Mouse (Mus musculus): Measurements from ENCODE around the gene Ipmk. TPM values are rescaled to one million over a fixed set of nuclear protein-coding genes. Genes with fewer than 3 reads are reported as not detected.
A peak's percentile ranks its signal among the peaks of the same experiment; 100 is the strongest.

Ipmk gene
- polyA plus RNA-seq, 1 experiment, result 12.0 TPM

- no peak for DNase-seq (ENCODE audit: low spot score)
Observed at GRCm38 (mm10) chr10:71340195-71340594, 7.4 kb upstream of the Ipmk start.

GRCm38 (mm10) chr10:71341290-71341689, 6.3 kb upstream of the Ipmk start:
- DNase-seq (ENCODE audit: low spot score), result no peak

GRCm38 (mm10) chr10:71342030-71342805, 5.3 kb upstream of the Ipmk start:
- no peak for DNase-seq (ENCODE audit: low spot score)

DNA sequence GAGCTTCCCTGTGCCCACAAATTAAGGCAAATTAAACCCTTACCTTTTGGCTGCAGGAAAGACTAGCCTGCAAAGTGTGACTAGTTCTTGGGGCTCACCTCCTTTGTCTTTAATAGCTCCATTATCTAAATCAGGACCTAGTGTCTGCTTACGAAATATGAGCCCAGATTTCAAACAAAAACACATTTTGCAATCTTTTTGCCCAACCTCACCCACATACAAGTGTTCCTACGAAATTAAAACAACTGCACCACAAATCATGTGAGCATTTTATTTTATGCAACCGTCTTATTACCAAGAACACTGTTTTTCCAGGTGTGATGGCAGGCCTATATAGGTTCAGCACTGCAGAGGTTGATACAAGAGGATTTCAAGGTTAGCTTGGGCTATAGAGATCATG, 4.4 kb upstream of the Ipmk start:
- DNase-seq (ENCODE audit: low spot score), result no peak

- DNase-seq (ENCODE audit: low spot score), result no peak
Observed at GRCm38 (mm10) chr10:71343567-71344265, 3.8 kb upstream of the Ipmk start.

- DNase-seq (ENCODE audit: low spot score), result peak; percentile 92
Observed at GRCm38 (mm10) chr10:71344579-71345143, 2.9 kb upstream of the Ipmk start, which contains the start of gene Cisd1. Gene Cisd1 (minus strand): TSS chr10:71344954.

- no peak for DNase-seq (ENCODE audit: low spot score)
Observed at GRCm38 (mm10) chr10:71346106-71346505, 1.5 kb upstream of the Ipmk start.

- DNase-seq (ENCODE audit: low spot score), result no peak
Observed at GRCm38 (mm10) chr10:71346722-71347508, 648 bp upstream of the Ipmk start.

DNA sequence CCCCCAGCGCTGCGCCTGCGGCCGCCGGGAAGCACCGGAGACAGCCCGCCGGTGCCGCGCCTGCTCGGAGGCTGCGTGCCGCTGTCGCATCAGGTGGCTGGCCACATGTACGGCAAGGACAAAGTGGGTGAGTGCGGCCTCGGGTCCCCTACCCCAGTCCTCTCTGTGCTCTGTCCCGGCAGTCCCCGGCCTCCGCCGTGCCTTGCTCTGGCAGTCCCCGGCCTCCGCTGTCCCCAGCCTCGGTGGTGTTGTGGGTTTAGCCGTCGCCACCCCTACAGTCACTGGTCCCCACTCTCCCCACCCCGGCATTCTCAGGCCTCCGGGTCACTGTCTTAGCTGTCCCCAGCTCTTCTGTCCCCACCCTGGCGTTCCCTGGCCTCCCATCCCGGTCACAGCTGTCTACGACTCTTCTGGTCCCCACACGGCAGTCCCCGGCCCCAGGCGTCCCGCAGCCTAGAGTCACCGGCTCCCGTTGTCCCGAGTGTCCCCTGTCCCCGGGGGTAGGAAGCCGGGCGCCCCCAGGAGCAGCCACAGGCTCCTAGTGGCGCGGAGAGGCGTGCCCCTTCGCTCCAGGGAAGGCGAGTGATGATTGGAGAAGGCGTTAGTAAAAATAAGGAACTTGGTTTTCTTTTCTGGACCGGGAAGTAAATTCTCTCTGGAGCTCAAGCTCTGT, 537 bp downstream of the Ipmk start:
- DNase-seq (ENCODE audit: low spot score), result peak; percentile 46

GRCm38 (mm10) chr10:71348637-71349280, 1.2 kb downstream of the Ipmk start:
- no peak for DNase-seq (ENCODE audit: low spot score)

GRCm38 (mm10) chr10:71349290-71349689, 1.7 kb downstream of the Ipmk start:
- DNase-seq (ENCODE audit: low spot score), result no peak

GRCm38 (mm10) chr10:71351301-71351700, 3.7 kb downstream of the Ipmk start:
- DNase-seq (ENCODE audit: low spot score), result no peak

- no peak for DNase-seq (ENCODE audit: low spot score)
Observed at GRCm38 (mm10) chr10:71353850-71354249, 6.3 kb downstream of the Ipmk start.

DNA sequence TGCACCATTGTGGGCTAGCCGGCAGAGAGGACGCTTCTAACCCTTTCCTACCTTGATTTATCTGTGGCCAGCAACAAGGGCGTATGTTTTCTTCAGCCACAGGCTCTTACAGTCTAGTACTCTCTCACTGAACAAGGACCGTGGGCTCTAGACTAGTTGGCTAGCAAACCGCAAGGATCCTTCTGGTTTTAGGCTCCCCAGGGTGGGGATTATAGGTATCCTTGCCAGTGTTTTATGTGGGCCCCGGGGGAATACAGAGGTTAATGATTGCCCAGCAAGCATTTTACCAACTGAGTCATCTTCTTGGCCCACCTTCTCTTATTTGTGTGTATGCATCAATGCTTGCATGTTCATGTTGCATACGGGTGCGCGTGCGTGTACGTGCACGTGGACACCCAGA, 7.4 kb downstream of the Ipmk start:
- DNase-seq (ENCODE audit: low spot score), result no peak

DNA sequence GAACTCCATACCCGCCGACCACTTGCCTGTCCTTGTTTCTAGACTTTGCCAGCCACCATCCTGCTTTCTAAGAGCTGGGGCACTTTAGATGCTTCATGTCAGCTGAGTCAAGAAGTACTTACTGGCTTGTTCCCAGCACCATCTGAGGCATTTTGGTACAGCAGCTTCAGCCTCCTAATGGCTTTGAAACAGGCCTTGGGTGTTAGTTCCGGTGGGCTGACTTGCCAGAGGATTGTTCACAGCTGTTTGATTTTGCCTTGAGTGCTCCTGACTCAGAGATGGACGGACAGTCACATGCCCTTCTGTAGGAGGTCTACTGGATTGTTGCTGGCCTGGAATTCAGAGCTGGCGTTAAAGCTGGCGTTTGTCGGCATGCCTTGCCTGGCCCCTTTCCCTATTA, 13.5 kb downstream of the Ipmk start:
- no peak for DNase-seq (ENCODE audit: low spot score)

DNA sequence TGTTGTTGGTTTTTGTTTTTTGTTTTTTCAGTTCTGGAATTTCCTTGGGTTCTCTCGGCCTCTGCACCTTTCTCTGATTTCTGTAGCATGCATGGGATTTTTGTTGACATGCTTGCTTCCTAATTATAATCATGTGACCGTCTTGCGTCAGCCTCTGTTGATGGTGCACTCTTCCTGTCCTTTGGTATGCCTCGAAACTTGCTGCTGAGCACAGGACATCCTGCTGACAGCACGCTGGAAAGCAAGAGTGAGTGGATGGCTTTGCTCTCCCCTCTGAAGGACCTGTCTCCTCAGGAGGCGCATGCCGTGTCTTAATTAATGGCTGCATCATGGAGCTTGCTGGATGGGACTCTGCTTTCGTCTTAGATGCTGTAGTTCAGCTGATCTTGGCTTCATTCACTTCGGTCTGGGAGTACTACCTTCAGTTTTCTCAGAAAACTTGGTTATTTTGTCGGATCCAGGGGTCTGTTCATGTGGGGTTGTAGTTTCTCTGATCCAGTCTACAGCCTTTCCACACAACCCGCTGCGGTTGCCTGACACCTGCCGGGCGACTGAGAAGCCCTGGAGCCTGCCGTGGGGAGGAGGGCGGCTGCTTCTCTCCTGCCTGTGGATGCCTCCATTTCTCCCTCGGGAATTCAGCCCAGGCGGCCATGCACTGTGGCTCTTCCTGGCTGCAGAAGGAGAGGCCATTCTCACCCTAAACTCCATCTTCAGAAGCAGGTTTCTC, 14.4 kb downstream of the Ipmk start:
- no peak for DNase-seq (ENCODE audit: low spot score)

DNA sequence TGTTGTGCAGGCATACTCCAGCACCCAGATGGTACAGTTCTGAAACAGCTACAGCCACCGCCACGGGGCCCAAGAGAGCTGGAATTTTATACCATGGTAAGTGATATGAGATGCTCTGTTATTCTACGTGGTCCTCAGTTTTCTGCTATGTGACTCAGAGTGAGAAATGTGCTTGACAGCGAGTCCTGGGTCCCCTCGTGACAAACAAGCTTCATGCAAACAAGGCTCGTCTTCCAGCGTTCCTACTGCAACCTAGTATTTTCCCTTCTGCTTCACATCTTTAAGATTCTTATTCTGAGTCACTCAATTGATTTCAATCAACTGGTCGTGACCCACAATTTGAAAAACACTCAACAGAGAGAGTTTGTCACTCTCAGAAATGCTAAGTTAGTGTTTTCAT, 15.9 kb downstream of the Ipmk start:
- DNase-seq (ENCODE audit: low spot score), result no peak

GRCm38 (mm10) chr10:71363858-71364257, 16.3 kb downstream of the Ipmk start:
- DNase-seq (ENCODE audit: low spot score), result no peak

DNA sequence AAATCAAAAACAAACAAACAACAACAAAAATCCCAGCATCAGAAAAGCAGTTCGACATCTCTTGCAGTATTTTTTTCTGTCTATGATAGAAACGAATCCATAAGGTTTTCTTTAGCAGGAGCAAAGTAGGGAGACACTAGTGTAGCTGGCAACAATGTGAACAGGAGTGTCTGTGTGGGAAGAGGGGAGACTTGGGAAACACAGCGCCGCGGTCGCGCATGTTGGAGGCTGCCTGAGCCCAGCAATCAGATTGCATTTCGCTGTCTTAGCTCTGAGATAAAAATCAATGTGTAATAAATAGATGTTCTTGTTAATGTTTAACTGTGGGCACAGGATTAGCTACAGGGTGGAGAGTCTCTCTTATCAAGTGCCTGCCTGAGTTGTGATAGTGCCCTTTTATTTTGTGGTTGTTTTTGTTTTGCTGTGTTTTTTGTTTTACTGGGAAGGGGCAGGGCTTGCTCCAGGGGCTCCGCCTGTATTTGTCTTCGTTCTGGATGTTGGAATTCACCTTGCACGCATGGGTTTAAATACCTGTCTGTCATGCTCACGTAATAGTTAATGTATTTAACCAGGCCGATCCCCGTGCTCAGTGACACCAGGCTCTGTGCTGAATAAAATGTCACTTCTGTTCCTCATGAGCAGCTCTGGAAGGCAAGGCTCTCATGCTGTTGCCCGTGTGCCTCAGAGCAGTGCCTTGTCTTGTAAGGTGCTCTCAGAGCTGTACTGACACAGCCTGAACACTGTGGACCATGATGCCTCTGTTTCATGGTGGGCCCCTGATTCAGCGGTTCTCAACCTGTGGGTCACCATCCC, 20.8 kb downstream of the Ipmk start:
- no peak for DNase-seq (ENCODE audit: low spot score)

DNA sequence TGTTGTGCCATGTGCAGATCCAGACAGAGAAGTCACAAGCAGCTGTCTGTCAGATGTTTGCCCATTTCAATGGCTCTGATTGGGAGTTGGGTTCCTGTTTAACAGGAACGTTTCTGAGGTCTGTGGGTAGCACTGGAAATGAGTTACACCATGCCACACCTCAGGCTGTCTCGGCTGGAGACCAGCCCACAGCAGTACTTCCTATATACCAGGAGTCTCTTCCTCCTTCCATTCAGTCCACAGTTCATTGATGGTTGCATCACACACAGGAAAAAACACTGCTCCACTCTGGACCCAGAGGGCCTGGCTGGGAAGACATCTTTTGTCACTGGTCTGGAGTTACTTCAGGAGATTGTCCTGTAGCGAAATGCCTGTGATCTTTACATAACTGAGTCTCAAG, 21.9 kb downstream of the Ipmk start:
- DNase-seq (ENCODE audit: low spot score), result no peak

Measured in urinary bladder, adult 2 months (tissue).